Comparison of ENCODE assay signal across 34 mouse cellular contexts in genomic region chr8:79982144-79982543, GRCm38 (mm10).
DNase-seq lines count a peak whose midpoint lies in the region; ATAC-seq and TF ChIP-seq lines count a peak whose summit lies in the region.
"Had no signal": no experiment of that assay in that cellular context is flagged by ENCODE, and none has a peak within 500 bp of the region (broad histone marks: within the 10 kb centered on the region; RNA-seq: fewer than 3 reads in every experiment).

No protein-coding gene starts in this region.

- no peaks in the 10 kb centered on the region for H3K9me3 ChIP-seq in intestine, embryonic 15.5 days
- H3K9me3 ChIP-seq in intestine, postnatal 0 days (ENCODE audit: control insufficient read depth), result no peaks in the 10 kb centered on the region
- no peaks in the 10 kb centered on the region for H3K9me3 ChIP-seq in neural tube, embryonic 15.5 days (replicated peaks)
- no peaks in the 10 kb centered on the region for H3K9me3 ChIP-seq in neural tube, embryonic 11.5 days (ENCODE audit: control insufficient read depth, low read length)
- H3K9me3 ChIP-seq: embryonic facial prominence, embryonic 13.5 days; forebrain, embryonic 12.5 days; hindbrain, embryonic 13.5 days; kidney, embryonic 15.5 days; limb, embryonic 15.5 days; liver, embryonic 13.5 days; midbrain, embryonic 10.5 days; midbrain, embryonic 15.5 days; neural tube, embryonic 12.5 days had no signal

- H3K9ac ChIP-seq in intestine, embryonic 15.5 days, result no peak overlapping the region
- no peak overlapping the region for H3K9ac ChIP-seq in intestine, postnatal 0 days (ENCODE audit: low read depth, low read length)
- no peak overlapping the region for H3K9ac ChIP-seq in neural tube, embryonic 15.5 days (replicated peaks)
- H3K9ac ChIP-seq in neural tube, embryonic 11.5 days (ENCODE audit: low read length), result no peak overlapping the region
- H3K9ac ChIP-seq: embryonic facial prominence, embryonic 13.5 days; forebrain, embryonic 12.5 days; hindbrain, embryonic 13.5 days; kidney, embryonic 15.5 days; limb, embryonic 15.5 days; liver, embryonic 13.5 days; midbrain, embryonic 15.5 days; neural tube, embryonic 12.5 days had no signal

- no peak for TF ChIP-seq CTCF in intestine, postnatal 0 days (IDR thresholded peaks at IDR 0.05; ENCODE audit: low read depth)

- 25% methylated on average over 4 of the region's 4 CpGs for WGBS in intestine, embryonic 15.5 days
- WGBS in intestine, postnatal 0 days, result 30% methylated on average over 4 of the region's 4 CpGs
- 58% methylated on average over 4 of the region's 4 CpGs for WGBS in neural tube, embryonic 15.5 days
- 60% methylated on average over 4 of the region's 4 CpGs for WGBS in neural tube, embryonic 11.5 days

- no peaks in the 10 kb centered on the region; the same call in 1 of the 2 replicates for H3K4me1 ChIP-seq in intestine, embryonic 15.5 days (replicated peaks)
- no peaks in the 10 kb centered on the region for H3K4me1 ChIP-seq in intestine, postnatal 0 days (replicated peaks; ENCODE audit: control insufficient read depth, insufficient read depth, low read length)
- H3K4me1 ChIP-seq in neural tube, embryonic 15.5 days, result no peaks in the 10 kb centered on the region
- H3K4me1 ChIP-seq in neural tube, embryonic 11.5 days (ENCODE audit: control insufficient read depth, insufficient read depth, low read length), result no peaks in the 10 kb centered on the region; the same call in 1 of the 2 replicates
- H3K4me1 ChIP-seq: forebrain, embryonic 12.5 days; hindbrain, embryonic 13.5 days; liver, embryonic 13.5 days; midbrain, embryonic 15.5 days; neural tube, embryonic 12.5 days had no signal

- no peaks in the 10 kb centered on the region for H3K36me3 ChIP-seq in intestine, embryonic 15.5 days
- no peaks in the 10 kb centered on the region for H3K36me3 ChIP-seq in intestine, postnatal 0 days (ENCODE audit: control insufficient read depth, insufficient read depth)
- no peaks in the 10 kb centered on the region for H3K36me3 ChIP-seq in neural tube, embryonic 15.5 days
- no peaks in the 10 kb centered on the region for H3K36me3 ChIP-seq in neural tube, embryonic 11.5 days (ENCODE audit: control insufficient read depth, insufficient read depth, low read length)
- H3K36me3 ChIP-seq: embryonic facial prominence, embryonic 13.5 days; forebrain, embryonic 12.5 days; hindbrain, embryonic 13.5 days; kidney, embryonic 15.5 days; limb, embryonic 15.5 days; liver, embryonic 13.5 days; midbrain, embryonic 10.5 days; midbrain, embryonic 15.5 days; neural tube, embryonic 12.5 days had no signal

- H3K27me3 ChIP-seq in intestine, embryonic 15.5 days (replicated peaks), result no peaks in the 10 kb centered on the region
- no peaks in the 10 kb centered on the region for H3K27me3 ChIP-seq in intestine, postnatal 0 days (replicated peaks; ENCODE audit: control insufficient read depth, insufficient read depth, low read length)
- no peaks in the 10 kb centered on the region for H3K27me3 ChIP-seq in neural tube, embryonic 15.5 days (replicated peaks)
- no peaks in the 10 kb centered on the region for H3K27me3 ChIP-seq in neural tube, embryonic 11.5 days (ENCODE audit: control insufficient read depth, insufficient read depth, low read length)
- H3K27me3 ChIP-seq: CH12.LX; embryonic facial prominence, embryonic 13.5 days; forebrain, embryonic 12.5 days; hindbrain, embryonic 13.5 days; kidney, embryonic 15.5 days; limb, embryonic 15.5 days; liver, embryonic 13.5 days; midbrain, embryonic 15.5 days; neural tube, embryonic 12.5 days had no signal

- ATAC-seq in intestine, embryonic 15.5 days, result peak; percentile 61
- ATAC-seq in intestine, postnatal 0 days, result no peak
- ATAC-seq in neural tube, embryonic 15.5 days (ENCODE audit: low FRiP score), result no peak
- ATAC-seq in neural tube, embryonic 11.5 days (ENCODE audit: insufficient read depth, low FRiP score, low TSS enrichment), result no peak
- ATAC-seq: activated CD4-positive, CD25-positive, alpha-beta regulatory T cell, adult 4 months; midbrain, embryonic 15.5 days had no signal

- H3K4me2 ChIP-seq in intestine, embryonic 15.5 days (replicated peaks), result no peak overlapping the region
- H3K4me2 ChIP-seq in intestine, postnatal 0 days (replicated peaks; ENCODE audit: low read depth), result no peak overlapping the region
- H3K4me2 ChIP-seq in neural tube, embryonic 15.5 days, result no peak overlapping the region
- no peak overlapping the region for H3K4me2 ChIP-seq in neural tube, embryonic 11.5 days (ENCODE audit: low read depth)
- H3K4me2 ChIP-seq: embryonic facial prominence, embryonic 13.5 days; forebrain, embryonic 12.5 days; heart, embryonic 11.5 days; hindbrain, embryonic 13.5 days; kidney, embryonic 15.5 days; limb, embryonic 15.5 days; liver, embryonic 13.5 days; midbrain, embryonic 15.5 days; neural tube, embryonic 12.5 days had no signal

- peak; percentile 20 for DNase-seq in neural tube, embryonic 10.5 days (ENCODE audit: extremely low spot score, low spot score)
- peak; percentile 43 for DNase-seq in embryo, embryonic 11 days
- DNase-seq in neural tube, embryonic 11.5 days (ENCODE audit: low spot score), result peak; percentile 10
- no peak for DNase-seq in heart, adult 11 months
- no peak for DNase-seq in kidney, postnatal 4 days
- DNase-seq: adrenal gland, adult 2 months; adrenal gland, postnatal 36 days; cerebellum, adult 18-20 months; cerebellum, postnatal 10 days; gastrocnemius, postnatal 10 days; heart, postnatal 36 days; kidney, adult 18-20 months; kidney, postnatal 25 days; liver, embryonic 13.5 days; lung, adult 2 months; thymus, postnatal 25 days had no signal

- no peak overlapping the region for H3K4me3 ChIP-seq in intestine, embryonic 15.5 days (replicated peaks)
- H3K4me3 ChIP-seq in intestine, postnatal 0 days (ENCODE audit: low read depth, low read length), result no peak overlapping the region
- H3K4me3 ChIP-seq in neural tube, embryonic 15.5 days (replicated peaks), result no peak overlapping the region
- no peak overlapping the region for H3K4me3 ChIP-seq in neural tube, embryonic 11.5 days (ENCODE audit: low read depth, low read length)
- H3K4me3 ChIP-seq: embryonic facial prominence, embryonic 13.5 days; erythroblast, embryonic 14.5 days; forebrain, embryonic 12.5 days; hindbrain, embryonic 13.5 days; kidney, embryonic 15.5 days; layer of hippocampus, adult 2 months; left cerebral cortex, adult 2 months; limb, embryonic 15.5 days; liver, embryonic 13.5 days; midbrain, embryonic 10.5 days; midbrain, embryonic 15.5 days; neural tube, embryonic 12.5 days had no signal

- no peak overlapping the region for H3K27ac ChIP-seq in intestine, embryonic 15.5 days
- H3K27ac ChIP-seq in intestine, postnatal 0 days (ENCODE audit: low read depth, low read length), result no peak overlapping the region
- H3K27ac ChIP-seq in neural tube, embryonic 15.5 days (replicated peaks), result no peak overlapping the region
- no peak overlapping the region for H3K27ac ChIP-seq in neural tube, embryonic 11.5 days (ENCODE audit: low read depth, low read length)
- H3K27ac ChIP-seq: embryonic facial prominence, embryonic 13.5 days; forebrain, embryonic 12.5 days; hindbrain, embryonic 13.5 days; kidney, embryonic 15.5 days; layer of hippocampus, adult 2 months; left cerebral cortex, adult 2 months; limb, embryonic 15.5 days; liver, embryonic 13.5 days; macrophage; midbrain, embryonic 10.5 days; midbrain, embryonic 15.5 days; neural tube, embryonic 12.5 days had no signal

Comparison
In these comparisons a context has a peak if more than half of its experiments do, and no peak if none do; other contexts are left out.
1. DNase-seq: peak in neural tube, embryonic 10.5 days (single experiment), embryo, embryonic 11 days (single experiment) and neural tube, embryonic 11.5 days (single experiment); none in heart, adult 11 months (single experiment) and kidney, postnatal 4 days (0 of 2).